Mouse (Mus musculus) kidney, embryonic 15.5 days (tissue): ENCODE measurements around the gene Disp3. TPM values are rescaled to one million over a fixed set of nuclear protein-coding genes. Genes with fewer than 3 reads are reported as not detected.

Experiments
- ATAC-seq: fragments of 200-750 bp; cut with Nextera tagmentation; replicated peaks from 2 replicates; pipeline ENCODE4 v1.8.0; 2017; ENCODE audit warnings: moderate TSS enrichment; ENCODE audit not compliant: low FRiP score
- H3K27ac ChIP-seq: fragments of 300-500 bp; sonication (generic); 2 replicates; pipeline ENCODE4 v1.5.1; 2015; ENCODE audit warnings: mild to moderate bottlenecking, inconsistent platforms
- H3K27me3 ChIP-seq: fragments of 300-500 bp; sonication (generic); 2 replicates; pipeline ENCODE4 v1.6.1; 2015; ENCODE audit warnings: inconsistent platforms
- H3K36me3 ChIP-seq: fragments of 300-500 bp; sonication (generic); 2 replicates; pipeline ENCODE4 v1.6.1; 2015; ENCODE audit warnings: inconsistent platforms
- H3K4me1 ChIP-seq: fragments of 300-500 bp; sonication (generic); 2 replicates; pipeline ENCODE4 v1.6.1; 2015; ENCODE audit warnings: inconsistent platforms
- H3K4me2 ChIP-seq: fragments of 300-500 bp; sonication (generic); 2 replicates; pipeline ENCODE4 v1.6.1; 2015; ENCODE audit warnings: moderate library complexity, mild to moderate bottlenecking, inconsistent platforms
- H3K4me3 ChIP-seq: fragments of 300-500 bp; sonication (generic); replicated peaks from 2 replicates; pipeline ENCODE4 v1.5.1; 2015; ENCODE audit warnings: mild to moderate bottlenecking, inconsistent platforms
- H3K9ac ChIP-seq: fragments of 300-500 bp; sonication (generic); 2 replicates; pipeline ENCODE4 v1.6.1; 2015; ENCODE audit warnings: mild to moderate bottlenecking, inconsistent platforms
- H3K9me3 ChIP-seq: fragments of 300-500 bp; sonication (generic); replicated peaks from 2 replicates; pipeline ENCODE4 v1.6.1; 2016; ENCODE audit warnings: inconsistent platforms
- WGBS: fragments of 180-500 bp; shearing (Covaris S2); methylation state at CpG from one replicate; pipeline ENCODE4 v1.1.7; 2015; ENCODE audit warnings: mixed read lengths; 5-methylcytosine and 5-hydroxymethylcytosine counted together
- polyA plus RNA-seq: library from polyadenylated mRNA; unstranded; fragments of >200 nt; fragmentation: Nextera tagmentation; extraction: Ambion mirVana; gene quantifications from 2 replicates; pipeline ENCODE4 v1.2.1, GENCODE M21; 2015

Disp3 gene
- polyA plus RNA-seq = 0.19 TPM in 2 replicates

DNA sequence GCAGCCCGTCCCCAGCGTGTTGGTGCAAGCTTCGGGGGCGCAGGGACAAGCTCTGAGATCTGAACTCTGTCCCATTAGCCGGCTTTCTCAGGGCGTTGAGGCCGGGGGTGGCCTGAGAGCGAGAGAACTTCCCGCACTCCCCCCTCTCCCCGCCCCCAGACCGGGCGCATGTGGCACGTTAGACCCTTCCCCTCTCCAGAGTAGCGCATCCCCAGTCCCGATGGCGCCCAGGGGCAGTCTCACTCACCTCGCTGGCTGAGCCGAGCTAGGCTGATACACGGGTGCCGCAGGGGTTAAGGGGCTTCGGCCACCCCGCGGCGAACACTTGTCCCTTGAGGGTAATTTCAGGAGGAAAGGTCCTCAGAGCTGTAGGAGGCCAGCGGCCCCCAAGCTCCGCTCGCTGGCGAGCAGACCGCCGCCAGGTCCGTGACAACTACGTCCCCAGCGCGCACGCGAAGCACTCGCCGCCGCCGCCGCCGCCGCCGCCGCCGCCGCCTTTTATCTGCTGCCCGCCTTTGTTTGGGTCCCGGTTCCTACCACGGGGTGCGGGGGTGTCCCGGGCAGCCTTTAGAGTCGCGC, at the start of gene Disp3:
TSS of gene Disp3 (minus strand) at position 490 of the 579 bp plus-strand sequence.
- H3K27ac ChIP-seq = no peak within 1 kb of the TSS
- H3K9ac ChIP-seq = no peak within 1 kb of the TSS
- ATAC-seq = peak; percentile 31
- H3K9me3 ChIP-seq = no peaks in the 10 kb centered on the region
- no peaks in the 10 kb centered on the region for H3K36me3 ChIP-seq
- peak within 1 kb of the TSS; percentile 89 for H3K4me2 ChIP-seq
- H3K4me1 ChIP-seq = peaks cover 16% of the 10 kb centered on the region
- peak within 1 kb of the TSS; percentile 48 for H3K4me3 ChIP-seq
- H3K27me3 ChIP-seq = peaks cover 67% of the 10 kb centered on the region
- WGBS = under 1% methylated on average over 53 of the region's 54 CpGs

DNA sequence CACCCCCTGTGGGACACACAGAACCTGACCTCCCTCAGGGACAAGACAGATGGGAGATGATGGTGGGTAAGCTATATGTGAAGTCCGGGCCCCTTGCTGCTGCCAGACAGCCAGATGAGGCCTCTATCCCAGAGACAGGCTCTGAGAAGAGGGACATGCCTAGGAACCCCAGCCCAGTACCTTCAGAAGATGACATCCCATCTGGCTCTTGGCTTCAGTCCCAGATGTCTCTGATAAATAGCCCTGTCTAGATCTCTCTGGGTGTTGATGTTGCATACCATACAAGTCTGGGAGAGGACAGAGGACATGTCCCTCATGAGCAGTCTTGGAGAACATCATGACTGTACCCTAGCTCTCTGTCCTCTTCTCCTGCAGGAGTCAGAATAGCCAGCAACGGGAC, 42.5 kb upstream of the Disp3 start:
- no peak overlapping the region for H3K4me3 ChIP-seq
- H3K4me2 ChIP-seq = no peak overlapping the region
- WGBS = 62% methylated on average over 2 of the region's 2 CpGs
- no peak overlapping the region for H3K9ac ChIP-seq
- no peak overlapping the region for H3K27ac ChIP-seq
- H3K27me3 ChIP-seq = no peaks in the 10 kb centered on the region
- no peaks in the 10 kb centered on the region for H3K36me3 ChIP-seq
- ATAC-seq = no peak
- H3K4me1 ChIP-seq = peaks cover 22% of the 10 kb centered on the region
- H3K9me3 ChIP-seq = no peaks in the 10 kb centered on the region

DNA sequence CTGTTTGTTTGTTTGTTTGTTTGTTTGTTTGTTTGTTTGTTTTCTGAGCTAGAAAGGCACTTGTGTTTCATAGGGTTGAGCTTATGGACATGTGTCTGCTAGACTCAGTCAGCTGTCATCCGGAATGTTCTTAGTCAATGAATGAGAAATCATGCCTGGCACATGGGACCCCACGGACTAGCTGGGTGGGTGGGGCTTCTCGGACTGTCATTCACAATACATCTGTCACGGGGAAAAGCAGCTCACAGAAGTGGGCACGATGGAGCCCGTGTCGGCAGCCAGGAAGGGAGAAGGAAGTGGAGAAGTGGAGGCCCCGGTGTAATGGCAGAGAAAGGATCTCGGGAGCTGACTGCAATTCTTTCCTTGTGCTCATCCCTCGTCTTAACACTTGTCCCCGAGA, 41.7 kb upstream of the Disp3 start:
- WGBS = 65% methylated on average over 11 of the region's 11 CpGs
- no peak for ATAC-seq
- peaks cover 29% of the 10 kb centered on the region for H3K4me1 ChIP-seq

DNA sequence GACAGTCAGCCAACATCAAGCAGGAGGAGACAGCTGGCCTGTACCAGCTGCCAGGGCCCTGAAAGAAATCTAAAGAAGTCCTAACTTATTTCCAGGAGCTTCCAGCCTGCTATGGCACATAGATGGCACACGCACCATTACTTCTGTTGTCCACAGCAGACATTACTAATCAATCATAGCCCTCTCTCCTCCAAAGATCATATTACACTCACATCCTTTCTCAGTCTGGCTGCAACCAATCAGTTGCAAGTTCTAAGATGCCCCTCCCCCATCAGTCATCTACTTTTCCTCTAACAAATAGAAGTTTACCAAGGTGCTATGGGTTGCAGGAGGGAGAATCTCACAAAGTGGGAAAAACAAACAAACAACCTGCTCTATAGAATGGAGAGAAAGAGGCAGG, 40.5 kb upstream of the Disp3 start:
- H3K27ac ChIP-seq = peak overlapping the region; percentile 56; the same call in 1 of the 2 replicates
- H3K4me1 ChIP-seq = peaks cover 34% of the 10 kb centered on the region
- peaks cover 3% of the 10 kb centered on the region for H3K27me3 ChIP-seq
- ATAC-seq = no peak
- WGBS = 69% methylated on average over 1 of the region's 1 CpGs
- no peak overlapping the region for H3K9ac ChIP-seq
- no peak overlapping the region for H3K4me3 ChIP-seq
- H3K36me3 ChIP-seq = no peaks in the 10 kb centered on the region
- no peak overlapping the region for H3K4me2 ChIP-seq
- H3K9me3 ChIP-seq = no peaks in the 10 kb centered on the region

More for the DNA sequence above, 41.7 kb upstream of the Disp3 start:
- H3K4me3 ChIP-seq = no peak overlapping the region
- no peaks in the 10 kb centered on the region; the same call in 1 of the 2 replicates for H3K27me3 ChIP-seq
- H3K9me3 ChIP-seq = no peaks in the 10 kb centered on the region
- H3K4me2 ChIP-seq = no peak overlapping the region
- no peak overlapping the region for H3K27ac ChIP-seq
- H3K9ac ChIP-seq = no peak overlapping the region
- no peaks in the 10 kb centered on the region for H3K36me3 ChIP-seq

DNA sequence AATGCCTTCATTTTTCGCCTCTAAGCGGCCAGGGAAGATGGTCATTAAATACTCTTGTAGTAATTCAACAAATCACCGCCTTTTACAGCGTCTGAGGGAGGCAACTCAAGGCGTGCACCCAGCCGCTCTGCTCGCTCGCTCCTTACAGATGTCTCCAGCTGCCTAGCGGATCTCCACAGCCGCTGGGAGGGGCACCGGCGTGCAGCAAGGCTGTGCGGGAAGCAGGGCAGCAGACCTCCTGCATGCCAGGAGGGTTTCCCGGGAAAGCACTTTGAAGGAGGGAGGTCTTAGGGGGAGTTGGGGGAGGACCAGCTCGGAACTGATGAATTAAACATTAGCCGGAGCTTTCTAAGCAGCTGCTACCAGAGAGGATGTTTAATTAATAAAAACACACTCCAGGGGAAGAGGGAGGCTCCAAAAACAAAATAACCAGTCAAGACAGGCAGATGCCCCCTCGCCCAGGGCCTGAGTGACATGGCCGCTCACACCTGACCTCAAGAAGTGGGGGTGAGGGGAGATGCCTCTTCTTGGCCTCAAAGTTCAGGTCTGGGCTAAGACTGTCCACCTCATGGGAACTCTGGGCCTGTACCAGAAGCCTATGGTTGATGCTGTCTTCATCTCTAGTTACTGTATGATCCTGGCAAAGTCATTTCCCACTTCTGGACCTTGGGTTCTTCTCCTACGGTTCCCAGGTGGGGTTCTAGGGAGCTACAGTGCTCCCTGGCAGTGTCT, 39.7 kb upstream of the Disp3 start:
- peak; percentile 84 for ATAC-seq
- Histone ChIP-seq H3K9ac (no peak overlapping the region), H3K27ac (peak overlapping the region; percentile 56), H3K36me3 (no peaks in the 10 kb centered on the region), H3K4me2 (peak overlapping the region; percentile 45), H3K27me3 (peaks cover 9% of the 10 kb centered on the region), H3K9me3 (no peaks in the 10 kb centered on the region), H3K4me3 (no peak overlapping the region), H3K4me1 (peaks cover 36% of the 10 kb centered on the region)
- WGBS = 8% methylated on average over 19 of the region's 19 CpGs

DNA sequence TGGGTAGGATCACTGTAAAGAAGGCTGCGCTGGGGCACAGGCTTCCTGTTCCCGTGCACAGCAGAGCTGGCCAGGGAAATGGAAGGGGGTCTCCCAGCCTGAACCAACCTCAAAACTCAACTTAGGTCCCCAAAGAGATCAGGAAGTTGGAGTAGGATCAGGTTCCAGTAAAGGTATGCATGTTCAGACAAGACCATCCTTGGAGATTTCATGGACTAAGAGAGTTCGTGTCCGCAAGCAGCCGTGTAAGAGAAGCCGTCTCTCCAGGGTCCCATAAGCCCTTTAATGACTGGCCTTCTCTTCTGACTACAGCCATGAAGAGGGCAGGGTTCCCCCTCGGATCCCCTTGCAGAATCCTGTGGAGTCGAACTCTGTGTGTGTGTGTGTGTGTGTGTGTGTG, 39.0 kb upstream of the Disp3 start:
- ATAC-seq = peak; percentile 13; the same call in 1 of the 2 replicates
- Histone ChIP-seq H3K27ac (0 out of 2 replicates have a peak overlapping the region, but pooled peaks have one; percentile 56), H3K9me3 (no peaks in the 10 kb centered on the region), H3K36me3 (no peaks in the 10 kb centered on the region), H3K9ac (no peak overlapping the region), H3K4me2 (peak overlapping the region; percentile 45; the same call in 1 of the 2 replicates), H3K27me3 (peaks cover 15% of the 10 kb centered on the region), H3K4me3 (no peak overlapping the region), H3K4me1 (peaks cover 42% of the 10 kb centered on the region)
- WGBS = 32% methylated on average over 8 of the region's 8 CpGs

DNA sequence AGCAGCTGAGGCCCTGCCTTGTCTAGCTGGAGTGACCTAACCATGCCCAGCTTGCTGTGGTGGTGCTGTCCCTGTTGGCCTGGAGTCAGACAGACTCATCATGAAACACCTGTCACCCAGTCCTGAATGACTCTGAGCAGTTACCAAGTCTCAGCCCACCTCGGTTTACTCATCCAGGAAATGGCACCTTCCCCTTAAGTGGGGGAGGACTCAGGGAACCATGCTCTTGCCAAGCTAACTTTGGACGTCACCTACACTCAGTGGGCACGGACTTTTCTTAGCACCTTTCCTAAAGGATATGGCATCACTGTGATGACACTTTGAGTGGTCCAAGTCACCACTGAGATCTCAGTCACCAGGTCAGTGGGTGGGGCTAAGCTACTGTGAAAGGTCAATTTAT, 38.2 kb upstream of the Disp3 start:
- WGBS = 87% methylated on average over 3 of the region's 3 CpGs
- H3K27me3 ChIP-seq = peaks cover 24% of the 10 kb centered on the region
- no peak for ATAC-seq
- H3K4me2 ChIP-seq = no peak overlapping the region
- H3K4me1 ChIP-seq = peaks cover 43% of the 10 kb centered on the region
- no peak overlapping the region for H3K9ac ChIP-seq
- H3K9me3 ChIP-seq = no peaks in the 10 kb centered on the region
- H3K4me3 ChIP-seq = no peak overlapping the region
- no peak overlapping the region for H3K27ac ChIP-seq
- H3K36me3 ChIP-seq = no peaks in the 10 kb centered on the region

DNA sequence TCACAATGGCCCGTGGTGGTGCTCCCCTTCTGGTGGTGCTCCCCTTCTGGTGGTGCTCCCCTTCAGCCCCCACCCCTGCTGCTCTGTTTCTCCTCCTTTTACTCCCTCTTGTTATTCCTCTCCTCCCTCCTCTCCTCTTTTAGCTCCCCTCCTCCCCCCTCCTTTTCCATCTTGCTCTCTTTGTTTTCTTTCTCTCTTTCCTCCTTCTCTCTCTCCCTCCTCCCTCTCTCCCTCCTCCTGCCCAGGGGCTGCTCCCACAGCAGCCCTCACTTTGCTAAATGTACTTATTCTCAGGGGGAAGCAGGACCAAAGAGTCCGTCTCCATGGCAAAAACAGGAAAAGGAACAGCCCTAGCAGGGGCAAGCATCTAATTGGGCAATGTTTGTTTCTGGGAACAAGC, 37.3 kb upstream of the Disp3 start:
- no peak for ATAC-seq
- H3K27ac ChIP-seq = no peak overlapping the region
- H3K4me2 ChIP-seq = no peak overlapping the region
- H3K4me1 ChIP-seq = peaks cover 43% of the 10 kb centered on the region
- H3K9me3 ChIP-seq = no peaks in the 10 kb centered on the region
- H3K27me3 ChIP-seq = peaks cover 32% of the 10 kb centered on the region
- H3K9ac ChIP-seq = no peak overlapping the region
- WGBS = 28% methylated on average over 2 of the region's 2 CpGs
- no peaks in the 10 kb centered on the region for H3K36me3 ChIP-seq
- H3K4me3 ChIP-seq = no peak overlapping the region

DNA sequence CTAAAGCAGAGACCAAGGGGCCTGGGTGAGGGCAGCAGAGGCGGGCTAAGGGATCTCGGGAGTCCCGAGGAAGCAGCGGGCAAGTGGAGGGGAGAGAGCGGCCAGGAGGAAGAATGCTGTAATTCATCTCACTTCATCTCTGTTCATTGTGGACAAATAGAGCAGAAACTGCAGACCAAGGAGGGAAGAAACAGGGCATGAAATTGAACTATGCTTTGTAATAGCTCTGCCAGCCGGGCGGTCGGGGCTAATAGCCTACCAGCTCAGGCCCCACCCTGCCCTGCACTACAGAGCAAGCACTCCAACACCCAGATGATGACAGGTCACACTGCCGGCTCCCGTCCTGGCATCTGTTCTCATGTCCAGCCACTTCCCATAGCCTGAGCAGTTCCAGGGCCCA, 34.4 kb upstream of the Disp3 start:
- WGBS = 18% methylated on average over 10 of the region's 10 CpGs
- ATAC-seq = no peak
- H3K27me3 ChIP-seq = peaks cover 32% of the 10 kb centered on the region
- H3K9ac ChIP-seq = no peak overlapping the region
- peaks cover 37% of the 10 kb centered on the region for H3K4me1 ChIP-seq
- H3K4me2 ChIP-seq = no peak overlapping the region
- H3K27ac ChIP-seq = no peak overlapping the region
- no peaks in the 10 kb centered on the region for H3K36me3 ChIP-seq
- no peaks in the 10 kb centered on the region for H3K9me3 ChIP-seq
- H3K4me3 ChIP-seq = no peak overlapping the region

DNA sequence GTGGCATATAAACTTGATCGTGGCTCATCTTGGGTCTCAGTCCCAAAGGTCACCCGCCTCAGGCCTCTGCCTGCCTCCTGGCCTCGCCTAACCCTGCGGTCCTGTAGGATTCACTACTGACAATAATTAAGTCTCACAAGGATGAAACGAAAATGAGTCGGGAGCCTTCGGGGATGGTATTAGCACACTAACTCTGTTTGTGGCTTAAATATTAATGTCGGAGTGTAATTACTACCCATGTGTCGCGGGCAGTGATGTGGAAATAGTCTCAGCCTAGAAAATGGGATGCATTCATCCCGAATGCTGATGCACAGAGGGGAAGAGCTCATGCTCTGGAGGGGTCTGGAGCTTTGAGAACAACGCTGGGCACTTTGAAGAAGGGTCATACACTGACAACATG, 31.6 kb upstream of the Disp3 start:
- Histone ChIP-seq H3K4me1 (peaks cover 18% of the 10 kb centered on the region), H3K36me3 (no peaks in the 10 kb centered on the region), H3K9me3 (no peaks in the 10 kb centered on the region), H3K27ac (no peak overlapping the region), H3K9ac (no peak overlapping the region), H3K27me3 (peaks cover 38% of the 10 kb centered on the region), H3K4me3 (no peak overlapping the region), H3K4me2 (no peak overlapping the region)
- WGBS = 68% methylated on average over 12 of the region's 12 CpGs
- ATAC-seq = no peak

DNA sequence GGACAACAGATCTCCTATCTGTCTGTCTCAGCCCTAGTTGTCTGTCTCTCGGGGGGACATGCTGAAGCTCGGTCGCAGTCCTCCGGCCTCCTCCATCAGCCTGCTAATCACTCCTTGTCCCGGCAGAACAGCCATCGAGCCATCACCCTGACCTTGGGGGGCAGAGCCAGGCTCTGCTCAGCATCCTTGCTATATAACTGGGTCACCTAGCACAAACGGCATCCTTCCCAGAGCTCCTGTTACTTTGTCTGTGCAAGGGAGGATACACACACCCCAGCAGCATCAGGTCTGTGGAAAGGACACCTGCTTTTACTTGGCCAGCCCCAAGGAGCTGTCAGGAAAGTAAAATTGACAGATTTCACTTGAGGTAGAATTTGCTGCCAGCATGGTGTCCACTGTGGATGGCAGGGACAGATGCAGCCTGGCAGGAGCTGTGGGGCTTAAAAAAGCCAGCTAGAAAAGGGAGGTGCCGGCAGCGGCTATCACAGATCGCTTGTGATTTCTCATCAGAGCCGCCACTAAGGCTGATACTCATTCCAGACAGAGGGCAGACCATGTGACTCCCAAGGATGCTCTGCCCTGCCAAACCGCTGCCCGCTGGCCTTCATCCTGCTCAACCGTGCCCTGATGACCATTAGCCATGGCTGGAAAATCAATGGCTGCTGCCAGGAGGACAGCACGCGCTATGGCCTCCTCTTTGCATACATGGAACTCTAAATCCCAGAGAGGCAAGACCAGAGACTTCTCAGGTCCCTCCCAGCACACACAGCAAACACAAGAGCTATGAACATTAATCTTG, 27.8 kb upstream of the Disp3 start:
- no peak overlapping the region for H3K4me2 ChIP-seq
- 71% methylated on average over 16 of the region's 16 CpGs for WGBS
- H3K9ac ChIP-seq = no peak overlapping the region

DNA sequence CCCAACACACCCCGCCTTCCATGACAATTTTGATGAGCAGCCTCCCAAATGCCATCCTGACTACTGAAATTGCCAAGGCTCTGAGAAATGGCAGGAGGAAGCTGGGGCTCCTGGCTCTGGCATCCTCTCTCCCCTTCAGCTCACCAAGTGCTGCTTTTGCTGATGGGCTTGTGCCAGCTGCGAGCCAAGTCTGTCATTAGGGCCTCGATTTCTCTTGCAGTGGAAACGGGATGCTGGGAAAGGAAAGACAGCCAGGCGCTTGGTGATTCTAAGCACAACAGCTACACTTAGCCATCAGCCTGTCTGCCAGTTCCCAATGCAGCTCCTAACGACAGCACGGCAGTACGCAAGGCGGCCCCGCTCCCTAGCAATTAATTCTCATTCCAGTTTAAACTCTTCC, 26.6 kb upstream of the Disp3 start:
- peaks cover 8% of the 10 kb centered on the region for H3K27me3 ChIP-seq
- peaks cover 8% of the 10 kb centered on the region; the same call in 1 of the 2 replicates for H3K4me1 ChIP-seq
- no peak overlapping the region for H3K9ac ChIP-seq
- ATAC-seq = no peak
- H3K4me2 ChIP-seq = no peak overlapping the region
- H3K9me3 ChIP-seq = no peaks in the 10 kb centered on the region
- no peak overlapping the region for H3K4me3 ChIP-seq
- H3K36me3 ChIP-seq = no peaks in the 10 kb centered on the region
- 65% methylated on average over 10 of the region's 10 CpGs for WGBS
- H3K27ac ChIP-seq = no peak overlapping the region

More for the DNA sequence above, 27.8 kb upstream of the Disp3 start:
- no peak overlapping the region for H3K4me3 ChIP-seq
- H3K27me3 ChIP-seq = peaks cover 14% of the 10 kb centered on the region
- no peaks in the 10 kb centered on the region for H3K9me3 ChIP-seq
- H3K27ac ChIP-seq = no peak overlapping the region
- peaks cover 8% of the 10 kb centered on the region; the same call in 1 of the 2 replicates for H3K4me1 ChIP-seq
- ATAC-seq = no peak
- no peaks in the 10 kb centered on the region for H3K36me3 ChIP-seq
